Mouse (Mus musculus) granulocyte monocyte progenitor cell, adult 5-6 weeks (primary cell): ENCODE data around the gene Sell. TPM values are rescaled to one million over a fixed set of nuclear protein-coding genes. Genes with fewer than 3 reads are reported as not detected.
"Not testable (repeated sequence)": the region's sequence is repeated elsewhere in the genome, so short reads cannot be mapped to it uniquely, and the experiment has no call there.

Experiments
- ATAC-seq: replicated peaks from 2 replicates; pipeline ENCODE4 v1.8.0; 2016; ENCODE audit warnings: mild to moderate bottlenecking, moderate TSS enrichment, inconsistent platforms; ENCODE audit not compliant: poor library complexity, severe bottlenecking
- total RNA-seq, 2 experiments: library from RNA; stranded (forward) in 1 of 2; stranded (reverse) in 1 of 2; fragments of 200-712, 200-1000 nt in 1 of 2; fragments of >200 nt in 1 of 2; fragmentation: Nextera tagmentation in 1 of 2; gene quantifications; 2 replicates each; pipeline ENCODE4 v1.2.3; 2014 to 2017

Gene Sell
- total RNA-seq (2014; fragmentation: Nextera tagmentation), result 242 and 318 TPM in 2 replicates
- total RNA-seq (2017), result 272 and 305 TPM in 2 replicates

GRCm38 (mm10) chr1:164061925-164062324 lies at the start of gene Sell:
Gene Sell, plus strand, starts transcription at chr1:164061982.
- peak; percentile 85 for ATAC-seq

- peak; percentile 56 for ATAC-seq
Observed at GRCm38 (mm10) chr1:164014616-164015015, 47.2 kb upstream of the Sell start.

GRCm38 (mm10) chr1:164018221-164018896 lies 43.4 kb upstream of the Sell start:
- no peak for ATAC-seq

- no peak for ATAC-seq
Observed at GRCm38 (mm10) chr1:164019789-164020188, 42.0 kb upstream of the Sell start.

GRCm38 (mm10) chr1:164020746-164021145 lies 41.0 kb upstream of the Sell start:
- not testable (repeated sequence) for ATAC-seq

- not testable (repeated sequence) for ATAC-seq
Observed at GRCm38 (mm10) chr1:164022106-164022505, 39.7 kb upstream of the Sell start.

GRCm38 (mm10) chr1:164025685-164026084 lies 36.1 kb upstream of the Sell start:
- ATAC-seq, result no peak

GRCm38 (mm10) chr1:164027416-164027815 lies 34.4 kb upstream of the Sell start:
- ATAC-seq, result no peak

GRCm38 (mm10) chr1:164040385-164041135 lies 21.2 kb upstream of the Sell start:
- no peak for ATAC-seq

GRCm38 (mm10) chr1:164043549-164043948 lies 18.2 kb upstream of the Sell start:
- ATAC-seq, result no peak

- ATAC-seq, result no peak
Observed at GRCm38 (mm10) chr1:164047934-164048333, 13.8 kb upstream of the Sell start, which contains the start of gene Sele. Gene Sele, plus strand, starts transcription at chr1:164048234.

GRCm38 (mm10) chr1:164053561-164053960 lies 8.2 kb upstream of the Sell start:
- peak; percentile 28; the same call in 1 of the 2 replicates for ATAC-seq

GRCm38 (mm10) chr1:164054800-164055199 lies 7.0 kb upstream of the Sell start:
- ATAC-seq, result peak; percentile 56

- peak; percentile 76 for ATAC-seq
Observed at GRCm38 (mm10) chr1:164060071-164060470, 1.7 kb upstream of the Sell start.

- ATAC-seq, result peak; percentile 16
Observed at GRCm38 (mm10) chr1:164061278-164061677, 504 bp upstream of the Sell start.

GRCm38 (mm10) chr1:164062856-164063255 lies 1.1 kb downstream of the Sell start:
- no peak for ATAC-seq

- ATAC-seq, result no peak
Observed at GRCm38 (mm10) chr1:164063745-164064144, 2.0 kb downstream of the Sell start.

- ATAC-seq, result no peak
Observed at GRCm38 (mm10) chr1:164069261-164069660, 7.5 kb downstream of the Sell start.

- no peak for ATAC-seq
Observed at GRCm38 (mm10) chr1:164070461-164070860, 8.7 kb downstream of the Sell start.

- peak; percentile 22 for ATAC-seq
Observed at GRCm38 (mm10) chr1:164071111-164071510, 9.3 kb downstream of the Sell start.

- no peak for ATAC-seq
Observed at GRCm38 (mm10) chr1:164072001-164072400, 10.2 kb downstream of the Sell start.
